Mouse (Mus musculus) gastrocnemius, postnatal 10 days (tissue): ENCODE measurements around the gene E130208F15Rik. TPM values are rescaled to one million over a fixed set of nuclear protein-coding genes. Genes with fewer than 3 reads are reported as not detected.

Experiments used
- DNase-seq: peaks from one replicate; pipeline ENCODE4 v3.0.0; 2021; ENCODE audit warnings: mixed read lengths
- long read RNA-seq, 2 experiments: library from polyadenylated mRNA; stranded (forward); transcript quantifications; one replicate each; pipeline ENCODE4 v2.0.0; 2021
- total RNA-seq, 2 experiments: library from RNA; stranded (reverse); gene quantifications; 2 replicates each; pipeline ENCODE4 v1.2.3; 2021

Gene E130208F15Rik
- 1 to 10 TPM; 1.0 to 1.2 TPM for total RNA-seq
- long read RNA-seq, experiment 1, partial matches to known transcripts: 0 of 2 reads
- long read RNA-seq, experiment 1, other reads (novel, unspliced or antisense): 0 of 2 reads
- long read RNA-seq, experiment 2, partial matches to known transcripts: 0 of 1 reads
- long read RNA-seq, experiment 2, other reads (novel, unspliced or antisense): 0 of 1 reads

- peak; percentile 49 for DNase-seq
Measured at GRCm38 (mm10) chr7:30321539-30322284, at the start of gene E130208F15Rik. E130208F15Rik (plus strand) TSS chr7:30321740.

GRCm38 (mm10) chr7:30274383-30274782 is 47.2 kb upstream of the E130208F15Rik start:
- DNase-seq: no peak

- no peak for DNase-seq
Measured at GRCm38 (mm10) chr7:30278911-30279310, 42.6 kb upstream of the E130208F15Rik start.

- DNase-seq: no peak
Measured at GRCm38 (mm10) chr7:30279536-30279935, 42.0 kb upstream of the E130208F15Rik start.

GRCm38 (mm10) chr7:30279951-30280669 is 41.4 kb upstream of the E130208F15Rik start, which contains the start of the genes Thap8 and Wdr62:
Thap8 (plus strand) TSS chr7:30280094.
Wdr62 (minus strand) TSS chr7:30280419.
- DNase-seq: peak; percentile 91

GRCm38 (mm10) chr7:30280670-30281138 is 40.8 kb upstream of the E130208F15Rik start:
- DNase-seq: peak; percentile 81

- DNase-seq: no peak
Measured at GRCm38 (mm10) chr7:30281522-30281921, 40.0 kb upstream of the E130208F15Rik start.

GRCm38 (mm10) chr7:30282740-30283139 is 38.8 kb upstream of the E130208F15Rik start:
- DNase-seq: no peak

- peak; percentile 28 for DNase-seq
Measured at GRCm38 (mm10) chr7:30286701-30287410, 34.7 kb upstream of the E130208F15Rik start.

GRCm38 (mm10) chr7:30288046-30288445 is 33.5 kb upstream of the E130208F15Rik start:
- no peak for DNase-seq

GRCm38 (mm10) chr7:30289071-30289713 is 32.3 kb upstream of the E130208F15Rik start:
- DNase-seq: no peak

GRCm38 (mm10) chr7:30289714-30290399 is 31.7 kb upstream of the E130208F15Rik start:
- DNase-seq: peak; percentile 36

- peak; percentile 77 for DNase-seq
Measured at GRCm38 (mm10) chr7:30291215-30292131, 30.1 kb upstream of the E130208F15Rik start, which contains the start of gene Clip3. Clip3 (plus strand) TSS chr7:30291728.

- DNase-seq: no peak
Measured at GRCm38 (mm10) chr7:30293795-30294194, 27.7 kb upstream of the E130208F15Rik start.

- DNase-seq: no peak
Measured at GRCm38 (mm10) chr7:30294296-30294695, 27.2 kb upstream of the E130208F15Rik start.

GRCm38 (mm10) chr7:30295103-30295502 is 26.4 kb upstream of the E130208F15Rik start:
- DNase-seq: peak; percentile 34

GRCm38 (mm10) chr7:30296816-30297215 is 24.7 kb upstream of the E130208F15Rik start:
- no peak for DNase-seq

- DNase-seq: no peak
Measured at GRCm38 (mm10) chr7:30297266-30297665, 24.3 kb upstream of the E130208F15Rik start.

- no peak for DNase-seq
Measured at GRCm38 (mm10) chr7:30300914-30301313, 20.6 kb upstream of the E130208F15Rik start.
